Mouse (Mus musculus) heart, postnatal 36 days (tissue): ENCODE results near the gene Dpp10. TPM values are rescaled to one million over a fixed set of nuclear protein-coding genes. Genes with fewer than 3 reads are reported as not detected.

Source experiments
- DNase-seq, 2 experiments: peaks; one replicate each; pipeline ENCODE4 v3.0.0; 2021 to 2022
- intact Hi-C: fragments of 180-260 bp; cut with DNase I; formaldehyde crosslinking; loops from one replicate; pipeline ENCODE4 v1.15.1; 2025
- total RNA-seq, 2 experiments: library from RNA; stranded (reverse); gene quantifications; 2 replicates each; pipeline ENCODE4 v1.2.3; 2021

Gene Dpp10
- total RNA-seq, 2 experiments from 2014 or later, result not detected

DNA sequence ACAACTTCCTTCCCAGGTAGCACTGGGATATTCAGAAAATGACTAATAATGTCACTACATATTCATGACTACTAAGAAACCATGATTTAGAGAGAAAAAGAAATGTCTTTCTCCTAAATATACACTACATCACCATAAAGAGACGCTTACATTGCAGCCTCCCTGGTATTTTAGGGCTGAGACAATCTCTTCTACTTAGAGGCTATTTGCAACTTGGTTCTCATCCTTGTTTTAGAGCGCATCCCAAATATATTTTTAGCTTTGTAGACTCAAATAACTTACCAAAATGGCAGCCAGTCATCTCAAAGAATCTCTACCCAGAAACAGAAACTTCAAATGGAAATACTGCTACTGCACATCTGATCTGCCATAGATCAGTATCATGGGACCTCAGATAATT lies 121.5 kb downstream of the Dpp10 start:
- intact Hi-C loops, result no loop called here
- DNase-seq, result no peak

DNA sequence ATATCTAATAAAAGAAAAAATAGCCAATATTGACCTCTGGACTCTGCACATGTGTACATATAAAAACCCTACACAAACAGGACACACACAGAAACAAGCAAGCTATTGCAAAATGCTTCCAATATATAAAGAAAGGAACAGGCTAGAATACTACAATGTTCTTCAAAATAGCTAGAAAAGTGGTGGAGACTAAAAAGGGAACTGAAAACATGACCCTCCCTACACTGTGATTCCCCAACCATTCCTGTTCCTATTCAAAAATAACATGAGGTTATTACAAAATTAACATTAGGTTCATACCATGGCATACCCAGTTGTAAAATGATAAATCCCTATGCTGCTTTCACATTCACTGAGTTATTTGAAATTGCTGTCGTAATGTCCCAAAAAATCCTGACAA lies 125.8 kb downstream of the Dpp10 start:
- intact Hi-C loops, result no loop called here
- no peak for DNase-seq

DNA sequence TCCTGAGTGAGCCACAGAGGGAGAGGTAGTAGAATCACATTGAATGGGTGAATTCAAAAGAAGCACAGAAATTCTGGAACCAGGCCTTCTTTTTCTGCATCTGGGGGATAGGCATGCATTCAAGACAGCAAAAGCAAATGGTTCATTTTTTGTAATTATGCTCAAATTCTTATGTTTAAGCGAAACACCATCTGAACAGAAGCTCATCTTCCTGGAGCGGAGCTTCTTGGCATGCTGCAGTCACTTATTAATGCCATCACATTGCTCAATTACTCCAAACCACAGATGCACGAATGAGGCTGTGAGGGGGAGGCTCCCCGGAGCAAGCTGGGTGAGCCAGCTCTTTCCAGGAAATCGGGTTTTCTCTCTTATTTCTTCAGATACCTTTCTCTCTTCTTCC lies 142.7 kb downstream of the Dpp10 start:
- intact Hi-C loops, result no loop called here
- no peak for DNase-seq

DNA sequence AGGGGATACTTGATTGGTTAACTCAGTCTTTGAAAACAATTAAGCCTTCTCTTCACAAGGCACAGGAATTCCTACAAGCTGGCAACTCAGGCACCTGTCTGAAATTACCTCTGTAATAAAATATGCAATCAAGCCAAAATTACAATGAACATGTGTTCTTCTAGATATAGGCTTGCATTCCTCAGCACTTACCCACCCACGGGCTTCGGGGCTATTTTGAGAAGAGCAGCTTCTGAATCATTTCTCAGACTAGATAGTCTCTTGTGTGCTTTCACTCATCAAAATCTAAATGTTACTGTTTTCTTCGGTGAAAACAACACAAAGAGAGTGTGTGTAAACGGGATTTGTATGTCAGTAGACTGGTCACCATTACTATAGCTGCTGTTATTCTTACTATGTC lies 144.1 kb downstream of the Dpp10 start:
- no peak for DNase-seq
- intact Hi-C loops, result no loop called here

DNA sequence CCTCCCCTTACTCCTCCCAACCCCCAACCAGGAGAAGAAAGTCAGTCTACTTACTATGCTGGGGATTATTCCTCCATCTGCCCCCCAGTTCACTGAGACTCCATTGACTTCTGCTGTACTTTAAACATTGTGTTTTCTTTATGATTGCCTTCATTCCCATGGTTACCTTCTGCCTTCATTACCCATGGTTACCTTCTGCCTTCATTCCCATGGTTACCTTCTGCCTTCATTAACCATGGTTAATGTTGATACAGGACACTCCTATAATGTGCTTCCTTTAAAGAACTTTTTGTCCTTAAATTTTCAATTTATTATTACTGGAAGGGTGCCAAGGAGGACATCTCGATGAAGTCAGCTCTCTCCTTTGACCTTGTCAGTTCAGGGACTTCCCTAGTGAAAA lies 158.1 kb downstream of the Dpp10 start:
- intact Hi-C loops, result no loop called here
- no peak for DNase-seq

DNA sequence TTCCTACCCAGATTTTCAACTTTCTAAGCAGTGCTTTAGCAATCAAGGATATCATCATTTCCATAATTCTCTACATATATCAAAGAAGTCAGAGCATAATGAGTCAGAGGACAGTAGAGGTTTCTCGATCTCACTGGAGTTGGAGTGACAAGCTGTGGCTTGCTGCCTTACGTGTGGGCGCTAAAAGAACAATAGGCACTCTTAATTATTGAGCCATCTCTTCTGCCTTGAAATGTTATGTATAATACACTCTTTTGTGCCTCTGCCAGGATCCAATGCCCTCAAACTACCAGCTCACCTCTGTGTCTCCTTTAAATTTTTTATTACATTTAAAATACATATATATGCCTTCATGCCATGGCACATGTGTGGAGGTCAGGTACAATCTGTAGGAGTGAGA lies 198.5 kb downstream of the Dpp10 start:
- no peak for DNase-seq
- intact Hi-C loops, result no loop called here

DNA sequence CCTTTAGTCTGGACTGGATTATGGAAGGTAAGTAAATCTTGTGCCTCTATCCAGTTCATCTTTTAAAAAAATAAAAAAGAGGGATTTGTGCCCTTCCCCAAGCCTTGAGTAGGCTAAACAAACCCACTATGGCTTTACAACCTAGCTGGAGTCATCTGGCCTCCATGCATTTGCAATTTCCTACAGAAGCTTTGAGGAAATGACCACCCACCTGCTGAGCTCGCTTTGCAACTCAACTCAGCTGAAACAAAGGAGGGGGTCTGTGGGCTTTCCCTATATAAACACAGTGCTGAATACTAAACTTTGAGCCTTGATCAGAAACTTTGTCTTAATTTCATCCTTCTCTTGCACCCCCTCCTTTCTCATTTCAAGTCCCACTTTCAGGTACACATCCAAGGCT lies 244.2 kb downstream of the Dpp10 start:
- DNase-seq, result no peak
- intact Hi-C loops, result no loop called here

DNA sequence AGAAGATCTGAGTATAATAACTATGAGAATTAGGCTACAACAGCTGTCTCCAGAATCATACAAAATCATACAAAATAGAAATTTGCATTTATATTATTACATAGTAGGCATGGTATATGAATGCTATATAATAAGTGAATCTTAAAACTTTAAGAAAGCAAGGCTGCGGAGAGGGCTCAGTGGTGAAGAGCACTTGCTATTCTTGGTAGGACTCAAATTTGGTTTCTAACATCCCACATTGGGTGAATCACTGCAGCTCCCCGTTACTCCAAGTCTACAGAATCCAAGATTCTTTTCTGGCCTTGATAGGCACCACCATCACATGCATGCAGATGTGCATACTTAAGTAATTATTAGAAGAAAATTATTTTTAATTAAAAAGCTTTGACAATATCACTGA lies 279.8 kb downstream of the Dpp10 start:
- intact Hi-C loops, result no loop called here
- no peak for DNase-seq

DNA sequence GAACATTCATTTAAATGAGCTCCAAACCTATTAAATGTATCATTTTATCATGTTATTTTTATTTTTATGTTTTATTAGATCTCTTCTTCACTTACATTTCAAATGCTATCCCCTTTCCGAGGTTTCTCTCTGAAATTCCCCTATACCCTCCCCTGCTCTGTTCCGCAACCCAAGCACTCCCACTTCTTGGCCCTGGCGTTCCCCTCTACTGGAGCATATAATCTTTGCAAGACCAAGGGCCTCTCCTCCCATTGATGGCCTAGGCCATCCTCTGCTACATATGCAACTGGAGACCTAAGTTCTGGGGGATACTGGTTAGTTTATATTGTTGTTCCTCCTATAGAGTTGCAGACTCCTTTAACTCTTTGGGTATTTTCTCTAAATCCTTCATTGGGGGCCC lies 283.1 kb downstream of the Dpp10 start:
- intact Hi-C loops, result no loop called here
- no peak for DNase-seq

DNA sequence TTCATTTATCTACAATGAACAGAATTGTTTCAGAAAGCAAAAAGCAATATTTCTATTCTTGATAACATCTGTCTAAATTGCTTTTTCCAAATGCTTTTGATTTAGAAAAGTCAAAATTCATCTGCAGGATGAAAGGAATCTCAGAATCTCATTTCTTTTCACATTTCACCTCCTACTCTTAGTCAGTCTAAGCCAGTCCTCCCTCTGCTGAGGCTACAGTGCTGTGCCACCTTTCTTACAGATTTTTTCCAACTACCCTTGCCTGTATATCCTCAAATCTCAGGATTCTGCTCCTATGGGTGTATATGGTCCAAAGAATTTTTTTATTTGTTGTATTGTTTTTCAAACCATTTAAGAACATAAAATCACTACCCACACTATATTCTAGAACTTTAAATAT lies 289.3 kb downstream of the Dpp10 start:
- intact Hi-C loops, result no loop called here
- no peak for DNase-seq

DNA sequence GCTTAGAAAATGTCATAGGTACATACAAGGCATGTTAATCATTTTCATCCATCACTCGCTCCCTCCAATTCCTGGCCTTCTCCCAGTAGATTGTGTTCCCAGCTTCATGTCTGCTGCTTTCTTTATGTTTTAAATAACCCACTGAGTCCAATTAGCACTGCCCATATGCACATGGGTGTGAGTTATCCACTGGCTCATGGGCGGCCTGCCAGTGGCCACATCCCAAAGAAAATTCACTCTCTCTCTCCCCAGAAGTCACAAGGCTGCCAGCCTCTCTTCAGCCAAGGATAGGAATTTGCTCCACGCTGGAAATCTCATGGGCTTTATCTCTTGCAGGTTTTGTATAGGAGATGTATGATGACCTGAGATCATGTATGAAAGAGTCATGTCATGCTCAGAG lies 338.1 kb downstream of the Dpp10 start:
- DNase-seq, result no peak
- intact Hi-C loops, result no loop called here

DNA sequence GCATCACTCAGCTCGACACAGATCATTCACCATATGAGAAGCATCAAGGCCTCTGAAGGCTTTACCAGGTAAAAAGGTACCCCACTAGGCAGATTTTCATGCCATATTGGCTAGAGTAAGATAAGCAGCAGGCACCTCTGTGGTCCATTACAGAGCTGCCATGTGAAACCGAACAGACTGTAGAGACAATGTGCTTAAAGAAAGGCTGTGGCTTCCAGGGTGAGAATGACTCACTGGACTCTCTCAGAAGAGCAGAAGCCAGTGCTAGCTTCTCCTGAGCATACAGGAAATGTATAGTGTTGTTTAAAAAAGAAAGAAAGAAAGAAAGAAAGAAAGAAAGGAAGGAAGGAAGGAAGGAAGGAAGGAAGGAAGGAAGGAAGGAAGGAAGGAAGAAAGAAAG lies 386.9 kb downstream of the Dpp10 start:
- intact Hi-C loops, result no loop called here

DNA sequence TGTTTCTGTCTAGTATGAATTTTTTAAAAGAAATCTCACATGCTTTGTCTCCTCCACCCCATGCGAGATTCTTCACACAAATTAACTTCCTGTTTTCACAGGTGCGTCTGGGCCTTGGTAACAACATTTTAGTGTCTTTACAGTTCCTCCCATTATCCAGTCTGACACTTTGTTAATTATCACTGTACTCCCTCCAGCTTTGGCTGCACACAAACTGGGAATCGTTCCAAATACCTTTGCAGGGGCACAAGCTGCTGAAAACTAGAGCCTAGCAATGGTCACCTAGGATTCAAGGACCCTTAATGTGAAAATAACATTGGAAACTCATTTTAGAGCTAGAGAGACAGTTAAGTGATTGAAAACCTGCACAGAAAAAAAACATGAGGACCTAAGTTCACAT lies 388.8 kb downstream of the Dpp10 start:
- no peak for DNase-seq
- intact Hi-C loops, result no loop called here

More for the DNA sequence above, 386.9 kb downstream of the Dpp10 start:
- DNase-seq, result no peak

DNA sequence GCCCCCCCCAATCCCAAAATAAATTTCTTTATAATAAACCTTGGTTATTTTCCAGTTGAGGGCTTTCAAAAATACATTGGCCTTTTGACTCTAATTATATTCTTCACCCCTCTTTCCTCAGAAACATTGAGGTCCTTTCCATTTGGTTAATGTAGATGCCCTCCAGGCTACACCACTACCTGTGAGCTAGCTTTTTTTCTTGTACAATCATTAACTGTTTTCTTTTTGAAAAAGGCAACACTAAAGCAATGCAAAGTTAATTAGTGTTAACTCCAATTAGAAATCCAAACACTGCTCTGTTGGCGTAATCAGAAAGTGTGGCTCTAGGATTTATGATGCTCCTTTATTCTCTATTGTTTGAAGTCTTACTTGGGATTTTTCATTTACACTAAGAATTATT lies 407.5 kb downstream of the Dpp10 start:
- intact Hi-C loops, result no loop called here
- DNase-seq, result no peak

DNA sequence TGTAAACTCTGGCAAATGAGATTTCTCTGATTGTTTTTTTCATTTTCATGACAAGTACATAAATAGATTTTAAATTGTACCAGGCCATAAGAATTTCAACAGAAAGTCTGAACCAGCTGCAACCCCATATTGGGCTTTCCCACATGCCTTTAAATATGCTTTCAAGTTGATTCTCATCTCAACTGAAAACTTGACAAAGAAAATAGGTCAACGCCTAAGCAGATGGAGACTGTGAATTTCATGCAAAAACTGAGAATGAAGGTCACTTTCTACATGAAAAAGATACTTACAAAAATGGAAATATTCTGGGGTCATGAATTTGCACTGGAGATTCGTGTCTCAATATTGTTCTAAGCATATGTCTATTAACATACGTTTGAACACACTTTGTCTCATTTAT lies 417.1 kb downstream of the Dpp10 start:
- DNase-seq, result no peak
- intact Hi-C loops, result no loop called here

DNA sequence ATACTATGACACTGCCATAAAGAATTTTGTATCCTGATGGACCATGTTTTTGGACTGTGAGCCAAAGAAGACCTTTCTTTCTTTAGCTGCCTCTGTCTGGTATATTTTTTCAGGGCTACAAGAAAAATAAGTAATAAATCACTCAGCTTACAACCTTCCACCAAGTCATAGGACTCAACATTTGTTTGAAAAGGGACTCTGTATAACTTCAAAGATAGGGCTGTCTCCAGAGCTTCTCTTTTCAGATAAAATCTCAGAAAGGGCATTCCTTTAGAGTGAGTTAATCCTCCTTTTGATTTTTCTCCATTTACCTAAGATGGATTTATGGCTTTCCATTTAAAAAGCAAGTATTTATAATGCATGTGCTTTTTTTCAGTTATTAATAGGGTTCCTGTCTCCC lies 460.5 kb downstream of the Dpp10 start:
- no peak for DNase-seq
- intact Hi-C loops, result no loop called here

DNA sequence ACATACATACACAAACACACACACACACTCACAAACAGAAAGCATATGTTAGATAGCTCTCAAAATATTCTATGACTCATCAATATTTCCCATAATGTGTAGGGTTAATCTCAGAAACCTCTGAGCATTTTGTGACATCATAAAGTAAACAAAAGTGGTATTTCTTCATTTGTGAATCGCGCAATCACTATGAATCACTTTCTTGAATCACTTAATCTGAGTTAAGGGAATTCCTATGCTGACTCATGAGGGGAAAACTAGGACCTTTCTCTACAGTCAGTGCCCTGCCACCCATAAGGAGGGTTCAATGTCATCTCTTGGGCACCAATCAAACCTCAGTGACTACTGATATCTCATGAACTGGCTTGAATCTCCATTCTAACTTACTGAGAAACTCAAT lies 465.2 kb downstream of the Dpp10 start:
- intact Hi-C loops, result no loop called here
- no peak for DNase-seq

DNA sequence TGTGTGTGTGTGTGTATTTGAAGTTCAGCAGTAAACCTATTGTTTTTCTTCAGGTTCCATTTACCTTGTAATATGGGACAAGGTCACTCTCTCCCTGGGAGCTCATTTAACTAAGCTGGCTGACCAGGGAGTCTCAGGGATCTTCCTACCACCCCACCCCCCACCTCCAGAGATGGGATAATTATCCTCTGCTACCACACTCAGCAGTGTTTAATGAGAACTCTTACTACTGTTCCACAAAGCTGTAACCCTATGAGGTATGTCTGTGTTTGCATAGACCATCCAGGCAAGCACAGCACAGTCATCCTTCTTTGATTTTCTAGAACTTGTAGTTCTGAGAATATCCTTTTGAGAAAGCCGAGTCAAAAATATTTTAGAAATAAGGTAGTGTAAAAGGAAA lies 471.6 kb downstream of the Dpp10 start:
- DNase-seq, result no peak
- intact Hi-C loops, result no loop called here

DNA sequence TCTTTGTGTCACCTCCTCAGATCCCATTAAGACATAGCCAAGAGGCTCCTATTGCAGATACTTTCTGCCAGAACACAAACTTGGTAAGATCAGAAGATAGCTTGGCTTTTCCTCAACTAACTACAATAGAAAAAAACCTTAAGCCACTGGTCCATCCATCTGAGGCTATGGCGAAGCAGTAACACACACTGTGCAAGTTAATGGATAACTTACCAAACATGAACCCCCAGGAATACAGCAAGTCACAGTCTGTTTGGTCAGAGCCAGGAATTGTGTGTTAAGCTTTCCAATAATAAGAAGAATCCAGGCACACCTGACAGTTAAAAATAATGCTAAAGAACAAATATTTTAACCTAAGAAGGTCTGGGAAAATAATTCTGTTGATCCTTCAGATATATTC lies 502.9 kb downstream of the Dpp10 start:
- intact Hi-C loops, result no loop called here
- no peak for DNase-seq

DNA sequence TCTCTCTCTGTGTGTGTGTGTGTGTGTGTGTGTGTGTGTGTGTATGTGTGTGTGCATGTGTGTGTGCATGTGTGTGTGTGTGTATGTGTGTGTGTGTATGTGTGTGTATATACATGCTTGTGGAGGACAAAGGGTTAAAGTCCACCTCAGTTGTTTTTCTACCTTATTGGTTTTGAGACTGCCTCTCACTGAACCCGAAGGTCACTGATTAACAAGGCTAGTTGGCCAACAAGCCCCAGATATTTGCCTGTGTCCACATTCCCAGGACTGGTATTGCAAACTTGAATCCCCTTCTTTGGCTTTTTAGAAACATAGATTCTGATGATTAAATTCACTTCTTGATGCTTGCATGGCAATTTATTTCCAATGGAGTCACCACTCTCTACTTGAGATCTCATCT lies 577.6 kb downstream of the Dpp10 start:
- no peak for DNase-seq
- intact Hi-C loops, result no loop called here

DNA sequence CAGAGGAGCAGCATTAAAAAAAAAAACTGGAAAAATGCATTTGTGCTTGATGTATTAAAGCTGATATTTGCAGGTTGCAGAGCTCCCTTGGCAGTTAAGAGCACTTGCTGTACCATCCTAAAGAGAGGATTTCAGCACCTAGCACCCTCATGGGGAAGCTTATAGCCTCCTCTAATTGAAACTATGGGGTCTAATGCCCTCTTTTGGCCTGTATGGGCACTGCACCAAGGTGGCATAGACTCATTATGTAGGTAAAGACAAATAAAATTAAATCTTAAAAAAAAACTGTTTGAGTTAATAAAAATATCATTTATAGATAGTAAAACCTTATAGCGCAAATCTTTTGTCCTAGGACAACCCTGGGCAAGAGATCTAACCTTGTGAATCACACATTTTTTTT lies 631.2 kb downstream of the Dpp10 start:
- no peak for DNase-seq
- intact Hi-C loops, result no loop called here

DNA sequence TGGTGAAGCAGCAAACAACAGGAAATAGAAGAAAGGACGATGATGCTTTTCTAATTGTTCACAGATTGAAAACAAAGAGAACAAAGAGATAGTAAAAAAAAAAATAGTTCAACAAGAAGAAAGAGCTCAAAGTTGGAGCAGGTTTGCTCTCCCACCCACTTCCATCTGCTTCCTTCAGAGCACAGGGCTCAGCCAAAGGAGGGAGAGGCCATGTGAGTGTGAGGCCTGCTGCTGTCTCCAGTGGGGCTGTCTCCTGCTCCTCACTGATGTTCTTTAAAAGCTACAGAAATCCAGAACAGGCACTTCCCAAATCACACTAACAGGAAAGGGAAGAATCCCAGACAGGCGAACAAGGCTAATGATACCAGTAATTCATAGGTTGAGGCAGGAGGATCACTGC lies 694.1 kb downstream of the Dpp10 start:
- DNase-seq, result no peak
- intact Hi-C loops, result no loop called here

DNA sequence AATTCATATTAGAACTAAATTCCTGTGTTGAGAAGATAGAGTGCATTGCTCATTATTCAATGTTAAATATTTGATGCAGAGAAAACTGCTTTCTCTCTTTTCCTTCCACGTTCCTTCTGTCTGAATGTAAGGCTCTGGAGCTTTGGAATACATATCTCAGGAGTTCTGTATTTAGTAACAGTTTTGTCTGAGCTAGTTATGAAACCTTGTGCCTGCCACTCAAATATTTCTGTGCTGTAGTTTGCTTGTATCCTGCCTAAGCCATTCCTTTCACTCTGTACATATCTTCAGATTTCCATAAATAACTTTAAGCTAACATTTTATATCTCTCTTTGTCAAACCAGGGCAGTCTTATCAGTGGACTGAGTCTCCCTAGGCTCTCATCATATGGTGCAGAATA lies 707.5 kb downstream of the Dpp10 start:
- intact Hi-C loops, result no loop called here
- DNase-seq, result no peak

DNA sequence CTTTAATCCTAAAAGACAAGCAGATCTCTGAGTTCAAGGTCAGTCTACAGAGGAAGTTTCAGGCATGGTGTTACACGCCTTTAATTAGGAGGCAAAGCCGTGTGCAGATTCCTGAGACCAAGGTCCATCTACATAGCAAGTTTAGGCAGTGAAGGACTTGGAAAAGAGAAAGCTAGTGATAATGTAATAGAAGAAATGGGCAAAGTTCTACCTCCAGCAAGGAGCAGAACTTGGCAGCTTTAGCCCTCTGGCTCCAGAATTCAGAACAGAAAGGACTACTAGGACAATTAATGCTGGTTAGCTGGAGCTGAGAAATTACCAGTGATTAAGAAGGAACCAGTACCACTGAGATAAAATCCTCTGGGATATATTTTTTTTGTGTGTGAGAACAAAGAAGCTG lies 728.5 kb downstream of the Dpp10 start:
- intact Hi-C loops, result no loop called here
- DNase-seq, result no peak
